Mouse (Mus musculus) kidney, adult 2 months (tissue): ENCODE data around the gene Lef1. TPM values are rescaled to one million over a fixed set of nuclear protein-coding genes. Genes with fewer than 3 reads are reported as not detected.
A peak's percentile ranks its signal among the peaks of the same experiment; 100 is the strongest.

ENCODE experiments used
- DNase-seq: peaks from one replicate; pipeline ENCODE4 v3.0.0; 2021
- H3K27ac ChIP-seq: fragments of 200-500 bp; 2 replicates; pipeline ENCODE4 v1.5.1; 2012; ENCODE audit warnings: low read depth, low read length, control low read depth, inconsistent platforms; ENCODE audit not compliant: insufficient read depth
- H3K27me3 ChIP-seq: fragments of 200-500 bp; replicated peaks from 2 replicates; pipeline ENCODE4 v1.6.1; 2012; ENCODE audit warnings: mild to moderate bottlenecking, moderate library complexity, low read length, inconsistent platforms; ENCODE audit not compliant: control insufficient read depth, insufficient read depth
- H3K36me3 ChIP-seq: fragments of 200-500 bp; 2 replicates; pipeline ENCODE4 v1.6.1; 2012; ENCODE audit warnings: mild to moderate bottlenecking, moderate library complexity, low read length, inconsistent platforms; ENCODE audit not compliant: control insufficient read depth, insufficient read depth
- H3K4me1 ChIP-seq: fragments of 200-500 bp; 2 replicates; pipeline ENCODE4 v1.6.1; 2011; ENCODE audit warnings: low read length; ENCODE audit not compliant: control insufficient read depth, insufficient read depth
- H3K4me3 ChIP-seq: fragments of 200-500 bp; 2 replicates; pipeline ENCODE4 v1.5.1; 2011; ENCODE audit warnings: mild to moderate bottlenecking, low read depth, low read length, control low read depth; ENCODE audit not compliant: insufficient read depth
- CTCF ChIP-seq: fragments of 200-500 bp; conservative IDR thresholded peaks from 2 replicates; pipeline ENCODE4 v1.5.1; 2011; ENCODE audit warnings: low read depth, mild to moderate bottlenecking, control low read depth, low read length, moderate library complexity, mixed read lengths; ENCODE audit not compliant: insufficient read depth, insufficient read length
- POLR2A ChIP-seq: fragments of 200-500 bp; IDR thresholded peaks from one replicate; pipeline ENCODE4 v1.6.1; 2011; ENCODE audit warnings: low read depth, low read length, control low read depth
- WGBS: fragments of 180-500 bp; shearing (Covaris S2); methylation state at CpG from one replicate; pipeline ENCODE4 v1.1.7; 2018; 5-methylcytosine and 5-hydroxymethylcytosine counted together
- polyA plus RNA-seq: library from polyadenylated mRNA; depleted of rRNA; stranded (reverse); fragments of >200 nt; gene quantifications from 2 replicates; pipeline ENCODE4 v1.2.3, GENCODE M21; 2012

Gene Lef1
- polyA plus RNA-seq, 1 experiment: 8.4 TPM

- DNase-seq: no peak
- no peak for TF ChIP-seq POLR2A
- peak; percentile 58 for TF ChIP-seq CTCF
- Histone ChIP-seq H3K36me3 (no peaks in the 10 kb centered on the region), H3K27ac (no peak overlapping the region), H3K27me3 (no peaks in the 10 kb centered on the region), H3K4me1 (no peaks in the 10 kb centered on the region), H3K4me3 (no peak overlapping the region)
- WGBS: 78% methylated on average over 6 of the region's 6 CpGs
Measured at GRCm38 (mm10) chr3:131228083-131228482, 117.8 kb downstream of the Lef1 start.

GRCm38 (mm10) chr3:131237061-131237460 lies 126.8 kb downstream of the Lef1 start:
- no peaks in the 10 kb centered on the region for H3K27me3 ChIP-seq

GRCm38 (mm10) chr3:131237785-131238633 lies 127.7 kb downstream of the Lef1 start:
- DNase-seq: peak; percentile 71
- TF ChIP-seq POLR2A (no peak), CTCF (peak; percentile 81)
- H3K36me3 ChIP-seq: peaks cover 1% of the 10 kb centered on the region; the same call in 1 of the 2 replicates
- no peak overlapping the region for H3K27ac ChIP-seq
- WGBS: 65% methylated on average over 19 of the region's 19 CpGs
- no peaks in the 10 kb centered on the region for H3K27me3 ChIP-seq
- no peaks in the 10 kb centered on the region for H3K4me1 ChIP-seq
- H3K4me3 ChIP-seq: no peak overlapping the region

More at GRCm38 (mm10) chr3:131237061-131237460, 126.8 kb downstream of the Lef1 start:
- H3K27ac ChIP-seq: no peak overlapping the region
- H3K36me3 ChIP-seq: peaks cover 1% of the 10 kb centered on the region; the same call in 1 of the 2 replicates
- no peak overlapping the region for H3K4me3 ChIP-seq
- H3K4me1 ChIP-seq: no peaks in the 10 kb centered on the region
- no peak for TF ChIP-seq POLR2A
- 93% methylated on average over 6 of the region's 6 CpGs for WGBS
- DNase-seq: no peak

GRCm38 (mm10) chr3:131245766-131246578 lies 135.7 kb downstream of the Lef1 start:
- Histone ChIP-seq H3K4me3 (no peak overlapping the region), H3K4me1 (peaks cover 11% of the 10 kb centered on the region; the same call in 1 of the 2 replicates), H3K27ac (peak overlapping the region; percentile 79), H3K27me3 (no peaks in the 10 kb centered on the region), H3K36me3 (no peaks in the 10 kb centered on the region)
- WGBS: 36% methylated on average over 11 of the region's 11 CpGs
- TF ChIP-seq POLR2A: no peak
- peak; percentile 86 for TF ChIP-seq CTCF
- peak; percentile 81 for DNase-seq

- TF ChIP-seq CTCF (no peak), POLR2A (no peak)
- no peak overlapping the region for H3K4me3 ChIP-seq
- H3K27ac ChIP-seq: peak overlapping the region; percentile 79
- peak; percentile 79 for DNase-seq
- WGBS: 57% methylated on average over 8 of the region's 8 CpGs
- H3K36me3 ChIP-seq: no peaks in the 10 kb centered on the region
- no peaks in the 10 kb centered on the region for H3K27me3 ChIP-seq
- peaks cover 11% of the 10 kb centered on the region; the same call in 1 of the 2 replicates for H3K4me1 ChIP-seq
Measured at GRCm38 (mm10) chr3:131246579-131247046, 136.3 kb downstream of the Lef1 start.

- TF ChIP-seq POLR2A: no peak
- 0 out of 2 replicates have a peak, but pooled peaks have one; percentile 13 for TF ChIP-seq CTCF
- Histone ChIP-seq H3K4me3 (no peak overlapping the region), H3K36me3 (no peaks in the 10 kb centered on the region), H3K4me1 (peaks cover 11% of the 10 kb centered on the region; the same call in 1 of the 2 replicates), H3K27me3 (no peaks in the 10 kb centered on the region), H3K27ac (no peak overlapping the region)
- DNase-seq: no peak
- WGBS: 75% methylated on average over 6 of the region's 6 CpGs
Measured at GRCm38 (mm10) chr3:131247447-131247846, 137.2 kb downstream of the Lef1 start.

- Histone ChIP-seq H3K27ac (no peak overlapping the region), H3K4me1 (peaks cover 11% of the 10 kb centered on the region; the same call in 1 of the 2 replicates), H3K36me3 (no peaks in the 10 kb centered on the region), H3K27me3 (no peaks in the 10 kb centered on the region), H3K4me3 (no peak overlapping the region)
- WGBS: 82% methylated on average over 5 of the region's 5 CpGs
- TF ChIP-seq POLR2A (no peak), CTCF (no peak)
- DNase-seq: no peak
Measured at GRCm38 (mm10) chr3:131247851-131248250, 137.6 kb downstream of the Lef1 start.
